Mouse (Mus musculus): ENCODE data around the gene Sctr.

The Sctr gene

GRCm38 (mm10) chr1:120071133-120071532, 64.4 kb downstream of the Sctr start:
- no peak for DNase-seq

- DNase-seq, result peak; percentile 75
Measured at GRCm38 (mm10) chr1:120072900-120073299, 66.2 kb downstream of the Sctr start.

GRCm38 (mm10) chr1:120073519-120074306, 67.0 kb downstream of the Sctr start, which contains the start of gene Tmem37:
TSS of gene Tmem37 (minus strand) at chr1:120074074.
- peak; percentile 75 for DNase-seq

- DNase-seq, result no peak
Measured at GRCm38 (mm10) chr1:120074307-120074702, 67.6 kb downstream of the Sctr start.

- DNase-seq, result no peak
Measured at GRCm38 (mm10) chr1:120074931-120075330, 68.2 kb downstream of the Sctr start.

- DNase-seq, result no peak
Measured at GRCm38 (mm10) chr1:120075507-120075906, 68.8 kb downstream of the Sctr start.

GRCm38 (mm10) chr1:120077746-120078410, 71.2 kb downstream of the Sctr start:
- no peak for DNase-seq

- DNase-seq, result no peak
Measured at GRCm38 (mm10) chr1:120080632-120081031, 73.9 kb downstream of the Sctr start.

GRCm38 (mm10) chr1:120082957-120083585, 76.4 kb downstream of the Sctr start:
- peak; percentile 64 for DNase-seq

GRCm38 (mm10) chr1:120083921-120084517, 77.3 kb downstream of the Sctr start:
- DNase-seq, result no peak

GRCm38 (mm10) chr1:120085696-120086095, 79.0 kb downstream of the Sctr start:
- no peak for DNase-seq

GRCm38 (mm10) chr1:120086644-120087043, 80.0 kb downstream of the Sctr start:
- DNase-seq, result no peak

GRCm38 (mm10) chr1:120089180-120089579, 82.5 kb downstream of the Sctr start:
- no peak for DNase-seq

GRCm38 (mm10) chr1:120090880-120091570, 84.3 kb downstream of the Sctr start:
- DNase-seq, result no peak

GRCm38 (mm10) chr1:120093482-120094134, 86.9 kb downstream of the Sctr start:
- DNase-seq, result peak; percentile 95

- no peak for DNase-seq
Measured at GRCm38 (mm10) chr1:120094920-120095319, 88.2 kb downstream of the Sctr start.

- peak; percentile 83 for DNase-seq
Measured at GRCm38 (mm10) chr1:120098327-120098726, 91.6 kb downstream of the Sctr start.

- DNase-seq, result no peak
Measured at GRCm38 (mm10) chr1:120099483-120099882, 92.8 kb downstream of the Sctr start.

GRCm38 (mm10) chr1:120100456-120101226, 93.9 kb downstream of the Sctr start:
- peak; percentile 30 for DNase-seq

GRCm38 (mm10) chr1:120101227-120101609, 94.5 kb downstream of the Sctr start:
- DNase-seq, result no peak

- peak; percentile 65 for DNase-seq
Measured at GRCm38 (mm10) chr1:120105556-120105959, 98.9 kb downstream of the Sctr start.
